Mouse (Mus musculus) lung, adult 18-20 months (tissue): ENCODE measurements around the gene Plekha6.

ENCODE experiments used
- DNase-seq, 2 experiments: peaks; one replicate each; pipeline ENCODE4 v3.0.0; 2022; ENCODE audit warnings: mixed read lengths in 2 of 2

Gene Plekha6

DNA sequence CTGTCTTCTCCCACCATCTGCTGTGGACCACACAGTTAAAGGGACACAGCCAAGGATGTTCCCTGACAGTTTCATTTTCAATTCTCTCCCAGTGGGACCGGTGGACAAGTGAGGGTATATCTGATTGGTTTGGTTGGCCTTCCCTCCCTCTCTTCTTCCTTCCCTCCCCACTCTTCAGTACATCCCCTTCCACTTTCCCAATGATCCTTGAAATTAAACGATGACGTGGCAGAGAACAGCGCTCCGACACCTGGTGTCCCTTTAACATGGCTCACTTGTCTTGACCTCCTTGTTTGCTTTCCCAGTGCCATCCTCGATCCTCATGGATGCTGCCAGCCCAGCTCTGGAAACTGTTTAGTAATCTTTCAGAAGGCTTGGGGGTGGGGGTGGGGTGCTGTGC is 114.5 kb downstream of the Plekha6 start:
- DNase-seq = no peak

DNA sequence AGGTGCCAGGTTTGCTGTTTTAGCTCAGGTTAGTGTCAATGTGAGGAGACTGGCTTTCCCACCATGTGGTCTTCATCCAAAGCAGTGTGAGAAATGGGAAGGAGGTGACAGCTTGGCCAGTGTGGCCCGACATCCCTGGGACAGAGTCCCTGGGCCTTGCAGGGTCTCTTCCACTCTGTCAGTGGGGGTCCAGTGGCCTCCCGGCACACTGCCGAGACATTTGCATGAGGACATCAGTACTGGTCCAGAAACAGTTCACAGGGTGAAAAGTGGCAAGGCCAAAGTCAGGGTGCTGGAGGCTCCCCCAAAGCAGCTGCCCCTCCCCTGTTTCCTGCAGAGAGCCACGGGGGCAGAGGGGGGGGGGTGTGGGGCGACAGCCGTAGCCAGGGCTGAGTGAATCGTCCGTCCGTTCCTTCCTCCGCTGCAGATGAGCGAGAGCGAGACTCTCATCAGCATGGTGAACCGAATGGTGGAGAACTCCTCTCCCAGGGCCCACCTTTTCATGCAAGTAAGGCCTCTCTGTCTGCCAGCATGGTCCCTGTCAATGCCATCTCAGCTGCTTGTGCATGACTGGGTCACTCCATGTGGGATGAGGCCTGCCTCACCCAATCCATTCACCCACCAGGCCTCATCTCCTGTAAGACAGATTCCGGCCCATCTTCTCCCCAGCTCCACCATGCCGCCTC is 115.1 kb downstream of the Plekha6 start:
- DNase-seq = no peak

DNA sequence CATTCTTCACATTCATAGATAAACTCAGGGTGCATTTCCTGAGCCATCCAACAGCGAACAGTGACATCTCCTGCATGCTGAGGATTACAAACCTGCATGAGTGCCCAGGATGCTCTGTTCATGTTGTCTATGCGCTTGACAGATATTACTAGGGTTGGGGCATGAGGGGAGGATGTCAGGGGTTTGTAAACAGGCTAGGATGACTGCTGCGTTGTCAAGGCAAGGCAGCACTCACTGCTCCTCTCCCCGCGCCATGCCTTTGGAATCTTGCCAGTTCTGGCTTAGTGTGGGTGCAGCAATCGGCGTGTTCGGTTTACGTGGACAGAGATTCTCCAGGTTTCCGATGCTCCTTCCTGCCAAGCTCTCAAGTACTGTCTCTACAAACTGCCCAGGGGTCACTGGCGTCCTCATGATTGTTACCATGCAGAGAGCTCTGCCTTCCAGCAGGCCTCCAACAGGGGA is 115.7 kb downstream of the Plekha6 start:
- no peak for DNase-seq

DNA sequence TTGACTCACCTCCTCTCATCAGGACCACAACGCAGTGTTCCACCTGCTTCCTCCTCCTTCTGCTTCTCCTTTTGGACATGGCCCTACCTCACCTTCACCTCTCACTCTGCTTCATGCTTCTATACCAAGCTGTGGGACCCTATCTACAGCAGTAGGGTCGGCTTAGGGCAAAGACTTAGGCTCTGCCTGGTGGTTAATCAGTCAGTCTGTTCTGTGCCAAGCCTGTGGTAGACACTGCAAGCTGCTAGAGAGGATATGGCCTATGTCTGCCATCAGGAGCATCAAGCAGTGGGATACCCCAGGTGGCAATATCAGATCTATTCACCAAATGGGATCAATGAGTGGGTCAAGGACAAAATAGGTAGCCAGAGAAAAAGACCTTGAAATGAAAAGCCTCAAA is 116.5 kb downstream of the Plekha6 start:
- no peak for DNase-seq

DNA sequence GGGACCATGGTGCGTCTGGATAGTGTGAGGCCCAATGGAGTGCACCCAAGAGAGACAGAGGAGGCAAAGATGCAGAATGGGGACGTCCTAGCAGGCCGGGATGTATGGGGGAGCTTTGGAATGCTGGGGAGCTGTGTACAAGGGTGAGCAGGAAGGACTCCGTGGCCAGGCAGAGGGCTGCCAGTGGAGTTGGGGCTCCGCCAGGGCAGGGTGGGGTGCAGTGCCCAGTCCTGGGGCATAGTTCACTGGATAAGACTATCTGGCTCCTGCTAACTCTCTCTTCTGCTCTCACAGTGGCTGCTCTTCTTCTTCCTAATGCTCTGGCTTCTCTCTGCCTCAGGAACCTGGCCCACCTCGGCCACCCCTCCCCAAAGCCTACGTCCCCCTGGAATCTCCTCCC is 121.9 kb downstream of the Plekha6 start:
- no peak for DNase-seq

DNA sequence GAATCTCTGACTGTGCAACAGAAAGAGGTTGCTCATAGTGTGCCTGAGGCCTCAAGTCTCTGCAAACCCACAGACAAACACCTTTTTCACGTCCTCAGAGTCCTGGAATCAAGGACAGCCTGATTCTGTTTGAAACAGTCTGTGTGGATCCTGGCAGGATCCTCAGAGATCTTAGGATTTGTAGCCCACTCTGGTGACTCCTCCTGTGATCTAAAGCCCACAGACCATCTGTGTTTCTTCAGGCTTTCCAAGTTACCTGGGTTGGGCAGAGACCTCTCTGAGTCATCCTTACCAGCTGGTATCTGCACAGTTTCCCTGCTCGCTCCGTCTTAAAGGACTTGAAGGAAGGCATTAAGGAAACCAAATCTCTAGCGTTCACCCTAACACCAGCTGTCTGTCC is 123.0 kb downstream of the Plekha6 start:
- no peak for DNase-seq

DNA sequence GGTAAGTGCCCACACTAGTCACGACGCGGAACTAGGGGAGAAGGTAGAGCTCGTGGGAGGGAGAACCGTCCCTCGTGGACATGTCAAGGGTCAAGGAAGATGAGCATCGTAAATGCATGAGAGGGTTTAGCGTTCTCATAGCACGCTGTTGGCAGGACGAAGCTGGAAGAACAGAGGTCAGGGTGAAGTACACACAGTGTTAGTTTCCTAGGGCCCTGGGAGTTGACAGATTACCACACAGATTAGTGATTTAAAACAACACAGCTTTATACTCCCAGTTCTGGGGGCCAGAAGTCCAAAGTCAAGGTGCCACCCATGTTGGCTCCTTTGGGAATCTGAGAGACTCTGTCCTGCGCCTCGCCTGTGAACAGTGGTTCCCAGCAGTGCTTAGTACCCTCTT is 123.9 kb downstream of the Plekha6 start:
- DNase-seq = no peak

DNA sequence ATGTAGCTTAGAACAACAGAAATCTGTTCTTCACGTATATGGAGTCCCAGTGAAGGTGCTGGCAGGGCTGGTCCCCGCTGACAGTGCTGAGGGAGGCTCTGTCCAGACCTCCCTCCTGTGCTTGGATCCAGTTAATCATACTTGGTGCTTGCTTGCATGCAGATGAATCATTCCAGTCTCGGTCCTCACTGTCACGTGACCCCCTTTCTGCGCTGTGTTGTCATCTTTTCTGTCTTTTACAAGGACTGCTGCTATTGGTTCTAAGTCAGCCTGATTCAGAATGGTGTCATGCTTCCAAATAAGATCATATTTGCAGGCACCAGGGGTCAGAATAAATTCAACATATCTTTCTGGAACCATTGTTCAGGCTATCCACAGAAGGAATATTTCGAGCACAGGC is 127.9 kb downstream of the Plekha6 start:
- DNase-seq = no peak

DNA sequence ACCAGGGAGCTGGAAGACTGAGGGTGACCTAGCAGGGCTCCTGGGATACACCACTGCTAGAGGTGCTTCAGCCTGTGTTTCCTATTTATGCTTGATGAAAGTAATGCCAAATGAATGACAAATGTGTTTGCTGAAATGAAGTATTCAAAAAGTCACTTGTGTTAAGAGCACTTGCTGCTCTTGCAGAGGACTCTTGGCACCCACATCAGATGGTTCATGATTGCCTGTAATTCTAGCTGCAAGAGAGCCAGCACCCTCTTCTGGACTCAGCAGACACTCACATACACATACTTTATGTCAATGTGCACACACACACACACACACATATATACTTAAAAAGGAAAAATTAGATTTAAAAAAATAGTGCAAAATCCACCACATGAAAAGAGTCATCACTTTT is 128.6 kb downstream of the Plekha6 start:
- DNase-seq = peak; percentile 49 to 59

DNA sequence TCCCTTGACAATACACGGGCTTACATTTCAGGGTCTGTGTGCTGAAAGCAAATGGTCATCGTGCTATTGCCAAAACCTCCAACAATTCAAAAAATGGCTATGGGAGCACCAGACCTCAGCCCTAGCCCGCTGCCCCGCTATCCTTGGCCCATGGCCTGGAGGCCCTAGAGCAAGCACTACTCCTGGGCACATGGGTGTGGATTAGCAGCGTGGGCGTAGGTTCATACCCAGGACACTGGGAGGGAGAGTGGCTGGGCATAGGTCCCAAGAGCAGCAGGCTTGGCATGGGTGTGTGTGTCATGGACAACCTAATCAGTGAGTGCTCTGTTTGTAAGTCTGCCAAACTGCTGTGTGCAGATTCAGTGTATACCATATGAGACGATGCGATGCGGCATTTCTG is 132.4 kb downstream of the Plekha6 start:
- peak; percentile 56 to 67 for DNase-seq

DNA sequence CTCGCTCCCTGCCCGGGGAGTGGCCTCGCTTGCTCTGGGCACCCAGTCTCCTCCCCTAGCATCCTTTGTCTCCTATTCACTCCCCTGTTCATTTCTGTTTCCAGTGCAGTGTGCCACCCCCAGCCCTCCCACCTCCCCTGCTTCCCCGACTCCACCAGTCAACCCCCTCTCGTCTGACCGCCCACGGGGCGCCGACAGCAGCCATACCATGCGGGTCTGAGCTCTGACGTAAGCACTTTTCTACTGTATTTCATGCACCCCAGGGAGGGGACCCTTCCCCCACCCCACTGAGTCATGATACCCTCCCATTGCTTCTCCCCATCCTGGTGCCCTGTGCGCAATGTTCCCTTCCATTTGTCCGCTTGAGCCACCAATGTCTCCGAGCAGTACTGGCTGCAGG is 134.8 kb downstream of the Plekha6 start:
- DNase-seq = no peak

DNA sequence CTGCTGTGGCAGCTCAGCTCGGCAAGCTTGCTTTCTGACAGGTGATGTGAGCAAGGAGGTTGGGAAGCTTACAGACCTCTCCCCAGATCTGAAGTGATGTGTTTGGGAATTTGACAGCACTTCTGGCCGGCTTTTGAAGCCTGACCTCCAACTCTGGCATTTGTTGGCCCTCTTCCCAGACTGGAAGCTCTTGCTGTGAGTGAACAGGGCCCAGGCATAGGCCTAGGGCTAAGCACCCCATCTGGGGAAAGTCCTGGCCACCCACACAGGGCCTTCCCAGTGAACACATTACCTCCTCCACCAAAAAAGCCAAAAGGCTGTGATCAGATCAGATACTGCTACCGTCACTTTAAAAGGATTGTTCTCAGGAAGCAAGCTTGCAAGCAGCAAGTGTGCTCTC is 138.5 kb downstream of the Plekha6 start:
- DNase-seq = peak; percentile 60 to 73

DNA sequence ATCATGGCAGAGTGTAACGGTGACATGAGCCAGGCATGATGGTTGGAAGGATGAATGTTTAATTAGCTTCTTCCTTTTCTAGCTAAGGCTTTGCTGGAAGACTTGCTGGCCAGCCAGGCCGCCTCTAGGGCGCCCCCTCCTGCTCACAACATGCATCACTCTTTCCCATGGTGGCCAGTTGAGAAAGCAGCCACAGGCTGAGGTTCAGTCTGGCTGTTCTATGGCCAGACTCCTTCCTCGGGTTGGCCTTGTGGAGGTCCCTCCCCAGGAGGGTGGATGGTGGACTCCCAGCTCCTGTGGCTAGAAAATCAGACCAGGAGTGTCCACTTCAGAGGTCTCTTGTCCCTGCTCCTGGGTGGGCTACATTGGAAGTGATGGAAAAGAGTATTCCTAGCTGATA is 142.8 kb downstream of the Plekha6 start:
- peak; percentile 69 to 76 for DNase-seq

DNA sequence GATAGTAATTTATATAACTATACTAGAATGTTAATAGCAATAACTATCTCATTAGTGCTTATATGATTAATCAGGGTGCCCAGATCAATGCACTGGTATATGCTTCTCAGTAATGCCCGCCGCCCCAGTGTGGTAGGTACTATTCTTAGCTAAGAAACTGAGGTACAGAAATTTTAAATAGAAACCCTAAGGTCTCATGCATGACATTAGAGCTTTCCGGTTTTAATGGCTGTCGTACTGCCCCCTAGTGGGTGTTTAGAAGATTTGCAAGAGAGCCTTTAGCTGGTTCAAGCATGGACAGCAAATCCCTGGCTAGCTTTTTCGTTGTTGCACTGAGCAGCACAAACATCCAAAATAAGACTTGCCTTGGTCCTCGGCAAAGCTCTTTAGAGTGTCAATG is 143.3 kb downstream of the Plekha6 start:
- DNase-seq = peak in 1 of 2 experiments; percentile 33

DNA sequence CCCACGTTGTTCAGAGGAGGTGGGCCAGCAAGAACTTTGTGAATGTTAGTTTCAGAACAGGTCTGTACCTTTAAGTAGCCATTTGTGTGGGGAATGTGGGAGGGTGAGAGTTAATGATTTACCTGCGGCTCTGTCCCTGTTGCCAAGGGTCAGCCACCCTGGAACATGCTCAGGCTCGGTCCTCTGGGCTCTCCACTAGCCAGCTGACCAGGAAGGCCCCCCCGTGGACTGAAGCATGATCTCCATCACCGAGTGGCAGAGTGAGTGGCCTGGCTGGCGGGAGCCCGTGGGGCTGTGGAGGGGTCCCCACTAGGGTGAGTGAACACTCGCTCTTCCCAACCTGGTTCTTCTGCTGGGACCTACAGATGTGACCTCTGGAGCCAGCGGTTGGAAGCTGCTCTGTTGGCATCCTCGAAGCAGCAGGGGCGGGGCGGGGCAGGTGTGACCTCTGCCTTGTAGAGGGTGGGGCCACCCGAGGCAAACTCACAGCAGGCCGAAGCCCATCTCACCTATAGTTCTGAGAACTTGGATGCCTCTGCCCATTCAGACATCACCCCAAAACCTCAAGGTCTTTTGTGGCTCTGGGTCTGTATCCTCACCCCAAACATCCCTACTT is 145.8 kb downstream of the Plekha6 start, which contains the start of gene Golt1a:
Gene Golt1a, plus strand, starts transcription at position 149 of the 616 bp plus-strand sequence.
- peak; percentile 50 to 62 for DNase-seq

DNA sequence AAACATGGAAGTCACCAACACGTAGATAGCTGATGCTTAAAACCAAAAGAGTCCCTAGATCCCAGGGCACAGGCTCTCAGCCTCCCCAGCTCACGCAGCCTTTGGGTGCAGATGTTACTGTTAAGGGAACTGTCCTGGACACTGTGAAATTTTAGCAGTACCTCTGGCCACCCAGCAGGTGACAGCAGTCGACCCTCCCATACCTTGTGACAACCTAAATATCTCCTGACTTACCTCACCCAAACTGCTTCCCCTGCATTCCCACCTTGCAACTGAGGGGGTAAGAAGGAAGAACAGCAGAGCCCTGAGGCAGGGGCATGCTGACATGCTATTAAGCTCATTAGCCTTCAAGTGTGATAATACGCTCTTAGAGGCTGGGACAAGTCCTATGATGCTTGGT is 147.2 kb downstream of the Plekha6 start:
- no peak for DNase-seq

DNA sequence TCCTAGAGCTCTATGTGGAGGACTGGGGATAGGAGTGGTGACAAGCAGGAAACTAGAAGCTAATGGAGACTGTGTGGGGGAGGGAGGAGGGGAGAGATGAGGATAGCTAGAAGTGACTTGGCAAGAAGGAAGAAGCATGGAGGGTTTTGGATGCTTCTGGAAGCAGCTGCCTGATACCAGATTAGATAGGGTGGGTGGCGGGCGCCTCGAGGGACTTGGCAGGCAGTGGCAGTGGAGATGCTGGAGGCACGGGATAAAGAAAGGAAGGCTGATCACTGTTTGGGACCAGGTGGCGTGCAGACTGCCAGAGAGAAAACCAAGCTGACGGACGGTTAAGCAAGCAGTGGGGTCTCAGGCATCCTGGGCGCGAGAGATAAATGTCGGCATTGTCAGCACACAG is 147.9 kb downstream of the Plekha6 start:
- DNase-seq = no peak

DNA sequence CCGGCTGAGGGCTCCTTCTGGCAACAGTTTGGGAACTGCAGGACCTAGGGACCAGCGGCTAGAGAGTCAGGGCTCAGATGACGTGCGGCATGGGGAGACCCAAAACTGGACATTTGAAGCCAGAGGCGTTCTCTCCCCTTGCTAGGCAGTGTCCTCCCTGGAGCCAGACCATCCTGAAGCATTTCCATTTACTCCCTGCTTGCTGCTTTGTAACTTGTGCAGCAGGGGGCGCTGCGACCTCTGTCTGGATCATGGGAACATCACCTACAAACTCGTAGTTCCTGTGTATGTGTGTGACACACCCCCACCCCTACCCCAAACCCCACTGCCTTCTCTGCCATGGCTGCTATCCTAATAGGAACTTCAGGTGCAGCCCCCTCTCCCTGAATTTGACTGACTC is 150.4 kb downstream of the Plekha6 start:
- peak; percentile 44 to 67 for DNase-seq

DNA sequence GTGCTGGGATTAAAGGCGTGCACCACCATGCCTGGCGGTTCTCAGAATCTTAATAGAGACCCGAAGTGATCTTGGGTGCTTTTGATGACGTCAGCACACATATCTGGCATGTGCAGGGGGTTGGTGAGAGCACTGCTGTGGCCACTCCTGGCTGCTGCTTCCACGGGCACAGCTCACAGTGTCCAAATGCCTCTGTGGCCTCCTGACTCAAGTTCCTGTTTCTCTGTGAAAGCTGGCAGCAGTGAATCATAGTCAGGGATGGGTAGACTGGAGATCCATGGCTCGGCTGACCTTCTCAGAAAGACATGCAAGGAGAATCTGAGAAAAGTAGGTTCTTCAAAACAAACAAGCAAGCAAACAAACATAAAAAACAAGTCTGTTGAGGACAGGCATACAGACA is 151.8 kb downstream of the Plekha6 start:
- DNase-seq = no peak

DNA sequence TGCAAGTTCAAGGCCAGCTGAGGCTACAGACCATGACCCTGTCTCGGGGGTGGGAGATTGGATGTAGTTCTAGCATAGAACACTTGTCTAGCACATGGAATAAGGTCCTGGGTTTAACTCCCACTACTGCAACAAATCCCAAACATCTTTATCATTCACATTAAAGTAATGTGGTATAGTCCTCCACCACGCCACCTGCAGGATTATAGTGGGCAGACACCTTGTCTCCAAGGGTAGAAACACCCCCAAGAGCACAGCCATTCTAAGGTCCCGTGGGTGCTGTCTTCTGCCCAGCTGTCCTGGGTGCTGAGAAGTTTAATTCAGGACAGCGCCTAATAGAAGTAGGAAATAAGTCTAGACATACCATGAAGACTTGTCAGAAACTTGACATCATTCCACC is 152.6 kb downstream of the Plekha6 start:
- no peak for DNase-seq

DNA sequence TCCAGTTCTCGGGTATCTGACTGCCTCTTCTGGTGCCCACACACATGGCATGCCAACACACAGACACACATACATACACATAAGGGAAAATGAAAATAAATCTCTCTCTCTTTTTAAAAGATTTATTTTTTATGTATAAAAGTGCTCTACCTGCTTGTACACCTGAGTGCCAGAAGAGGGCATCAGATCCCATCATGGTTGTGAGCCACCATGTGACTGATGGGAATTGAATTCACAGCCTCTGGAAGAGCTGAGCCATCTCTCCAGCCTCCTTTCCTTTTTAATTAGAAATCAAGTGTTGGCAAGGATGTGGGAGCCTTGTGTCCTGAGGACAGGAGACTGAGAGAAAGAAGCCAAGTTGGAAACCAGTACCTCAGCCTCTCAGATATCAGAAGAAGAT is 153.1 kb downstream of the Plekha6 start:
- DNase-seq = no peak

DNA sequence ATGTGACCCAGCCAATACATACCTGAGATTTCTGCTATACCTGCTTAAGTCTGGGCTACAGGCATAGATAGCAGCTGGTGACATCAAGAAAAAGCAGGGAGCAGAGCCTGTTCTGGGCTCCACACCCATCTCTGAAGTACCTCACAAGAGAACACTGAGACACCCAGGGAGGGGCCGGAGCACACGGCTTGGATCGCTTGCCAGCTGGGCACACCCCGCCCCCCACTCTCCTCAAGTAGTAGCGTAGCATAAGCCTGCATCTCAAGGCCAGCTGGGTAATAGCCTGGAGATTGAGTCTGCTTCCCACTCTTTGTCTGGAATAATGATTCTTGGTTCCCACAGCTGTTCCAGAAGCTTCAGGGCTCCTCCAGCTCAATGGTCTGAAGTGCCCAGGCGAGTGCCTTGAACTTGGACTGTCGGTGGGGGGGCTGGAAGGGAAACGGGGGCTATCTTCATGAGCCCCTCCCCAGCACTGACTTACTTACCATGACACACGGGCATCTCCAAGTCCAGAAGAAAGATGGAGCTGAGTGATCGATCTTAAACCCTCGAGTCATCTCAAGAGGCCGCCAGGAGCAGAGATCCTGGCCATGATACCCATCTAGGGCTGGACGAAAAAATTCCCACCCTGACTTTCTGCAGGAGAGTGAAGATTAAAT is 157.4 kb downstream of the Plekha6 start, which contains the start of gene Kiss1:
Gene Kiss1, plus strand, starts transcription at position 609 of the 659 bp plus-strand sequence.
- DNase-seq = peak; percentile 48 to 74

DNA sequence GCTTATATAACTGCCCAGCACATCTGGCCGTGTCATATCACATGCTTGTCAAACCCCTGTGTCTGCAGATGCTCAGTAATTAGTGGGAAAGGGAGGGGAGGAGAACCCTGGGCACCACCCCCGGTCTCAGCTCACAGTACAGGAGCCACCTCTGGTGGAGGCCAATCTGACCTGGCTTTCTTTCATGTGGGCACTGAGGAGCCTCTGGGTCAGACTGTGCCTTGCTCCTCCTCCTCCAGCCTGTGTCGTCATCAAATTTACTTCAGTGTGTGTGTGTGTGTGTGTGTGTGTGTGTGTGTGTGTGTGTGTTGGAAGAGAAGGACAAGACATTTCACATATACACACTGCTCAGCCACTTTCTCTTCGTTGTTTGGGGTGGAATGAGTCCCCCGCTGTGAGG is 159.3 kb downstream of the Plekha6 start:
- DNase-seq = no peak

DNA sequence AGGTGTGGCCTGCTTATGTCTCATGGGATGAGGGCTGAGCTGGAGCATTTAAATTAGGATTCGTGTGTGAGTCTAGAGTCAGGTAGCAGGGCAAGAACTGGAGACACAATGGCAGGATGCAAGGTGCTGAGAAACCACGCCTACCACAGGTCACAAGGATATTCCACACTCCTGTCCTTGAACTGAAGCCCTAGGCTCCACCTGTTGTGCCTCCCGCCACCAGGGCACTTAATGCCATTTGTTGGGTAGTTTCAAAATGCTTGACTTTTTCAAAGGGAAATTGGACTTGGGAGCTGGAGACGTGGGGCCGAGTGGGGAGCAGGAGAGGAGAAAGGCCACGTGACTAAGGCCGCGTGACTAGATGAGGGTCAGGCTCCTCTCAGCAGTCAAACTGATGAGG is 161.9 kb downstream of the Plekha6 start:
- DNase-seq = no peak
